Mouse (Mus musculus) gastrocnemius, adult 8-10 months (tissue): ENCODE results near the gene Cenpx. TPM values are rescaled to one million over a fixed set of nuclear protein-coding genes. Genes with fewer than 3 reads are reported as not detected.

Experiments
- DNase-seq, 2 experiments: peaks; one replicate each; pipeline ENCODE4 v3.0.0; 2022; ENCODE audit warnings: low spot score in 2 of 2
- total RNA-seq, 4 experiments: library from RNA; stranded (reverse); gene quantifications; 2 replicates each; pipeline ENCODE4 v1.2.4; 2022

Gene Cenpx
- total RNA-seq, 4 experiments from 2014 or later: 26.1 to 31.0 (median 27.3) TPM

GRCm38 (mm10) chr11:120726243-120727168 lies 13.0 kb upstream of the Cenpx start:
- DNase-seq: no peak

GRCm38 (mm10) chr11:120723509-120723908 lies 10.0 kb upstream of the Cenpx start:
- DNase-seq: no peak

DNA sequence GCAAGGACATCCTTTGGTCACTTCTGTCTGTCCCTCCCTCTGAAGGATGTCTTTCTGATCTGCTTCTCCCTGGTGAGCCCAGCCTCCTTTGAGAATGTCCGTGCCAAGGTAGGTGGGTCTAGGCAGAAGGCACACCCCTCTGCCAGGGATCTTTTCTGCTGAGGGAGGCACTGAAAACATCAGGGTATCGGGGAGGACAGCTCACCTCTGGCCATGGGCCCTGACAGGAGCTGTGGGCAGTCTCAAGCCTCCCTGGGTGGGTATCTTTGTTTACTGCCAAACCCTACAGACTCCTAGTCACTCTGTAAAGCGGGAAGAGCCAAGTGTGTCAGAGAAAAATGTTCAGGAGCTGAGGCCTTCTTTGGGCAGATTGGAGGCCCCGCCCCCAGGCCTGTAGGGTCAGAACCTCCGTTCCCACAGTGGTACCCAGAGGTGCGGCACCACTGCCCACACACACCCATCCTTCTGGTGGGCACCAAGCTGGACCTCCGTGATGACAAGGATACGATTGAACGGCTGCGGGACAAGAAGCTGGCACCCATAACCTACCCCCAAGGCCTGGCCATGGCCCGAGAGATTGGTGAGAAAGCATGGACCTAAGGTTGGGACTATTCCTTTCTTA lies 9.3 kb upstream of the Cenpx start:
- no peak for DNase-seq

GRCm38 (mm10) chr11:120722067-120722630 lies 8.6 kb upstream of the Cenpx start:
- no peak for DNase-seq

DNA sequence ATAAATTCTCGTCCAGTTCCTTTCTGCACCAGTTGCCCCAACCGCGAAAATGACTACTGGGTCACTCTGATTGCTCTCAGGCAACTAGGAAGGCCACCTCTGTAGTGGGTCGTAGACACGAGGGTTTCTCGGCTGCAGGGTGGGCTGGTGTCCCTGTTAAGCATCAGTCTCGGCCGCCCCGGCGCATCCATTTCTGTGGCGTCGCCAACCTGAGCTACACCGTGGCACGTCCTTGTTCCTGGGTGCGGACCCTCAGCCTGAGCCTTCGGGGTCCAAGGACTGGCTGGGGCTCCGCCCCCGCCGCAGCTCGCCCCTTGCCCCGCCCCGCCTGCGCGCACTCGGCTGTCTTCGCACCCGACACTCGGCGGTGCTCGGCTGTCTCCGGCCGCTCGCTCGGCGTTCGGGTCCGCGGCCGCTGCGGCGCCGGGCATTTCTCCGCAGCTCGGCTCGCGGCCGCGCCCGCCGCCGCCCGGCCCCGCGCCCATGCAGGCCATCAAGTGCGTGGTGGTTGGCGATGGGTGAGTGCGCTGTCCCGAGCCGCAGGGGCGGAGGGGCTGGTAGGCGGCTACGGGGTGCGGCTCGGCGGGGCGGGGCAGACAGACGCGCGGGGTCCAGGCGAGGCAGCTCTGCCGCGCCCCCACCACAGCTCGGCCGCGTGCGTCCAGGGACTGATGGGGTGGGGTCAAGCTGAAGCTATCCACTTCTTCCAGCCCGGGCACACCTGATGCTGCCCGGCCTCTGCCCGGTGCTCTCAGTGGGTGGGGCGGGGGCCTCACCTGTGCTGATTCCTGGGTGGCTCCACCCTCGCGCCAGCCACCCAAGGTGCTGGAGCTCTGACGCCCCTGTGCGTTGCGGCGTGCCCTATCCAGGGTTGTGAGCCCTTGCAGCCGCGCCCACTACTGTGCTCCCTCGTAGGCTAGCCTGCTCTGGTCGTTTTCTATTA lies 7.9 kb upstream of the Cenpx start, which contains the start of gene Rac3:
Gene Rac3 (plus strand): TSS at position 347 of the 943 bp plus-strand sequence.
- no peak for DNase-seq

DNA sequence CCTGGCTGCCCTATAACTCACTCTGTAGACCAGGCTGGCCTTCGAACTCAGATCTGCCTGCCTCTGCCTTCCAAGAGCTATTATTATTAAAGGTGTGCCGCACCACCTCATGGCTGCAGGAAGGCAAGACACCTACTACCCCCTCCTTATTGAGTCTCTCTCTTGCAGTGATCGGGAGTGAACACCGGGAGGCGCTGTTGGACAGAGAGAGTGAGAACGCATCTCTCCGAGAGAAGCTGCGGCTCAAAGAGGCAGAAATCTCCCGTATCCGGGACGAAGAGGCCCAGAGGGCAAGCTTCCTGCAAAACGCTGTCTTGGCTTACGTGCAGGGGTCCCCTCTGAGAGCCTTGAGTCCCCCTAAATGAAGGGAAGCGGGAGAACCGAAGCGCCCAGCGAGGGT lies 6.9 kb upstream of the Cenpx start:
- peak; percentile 76 to 77 for DNase-seq

DNA sequence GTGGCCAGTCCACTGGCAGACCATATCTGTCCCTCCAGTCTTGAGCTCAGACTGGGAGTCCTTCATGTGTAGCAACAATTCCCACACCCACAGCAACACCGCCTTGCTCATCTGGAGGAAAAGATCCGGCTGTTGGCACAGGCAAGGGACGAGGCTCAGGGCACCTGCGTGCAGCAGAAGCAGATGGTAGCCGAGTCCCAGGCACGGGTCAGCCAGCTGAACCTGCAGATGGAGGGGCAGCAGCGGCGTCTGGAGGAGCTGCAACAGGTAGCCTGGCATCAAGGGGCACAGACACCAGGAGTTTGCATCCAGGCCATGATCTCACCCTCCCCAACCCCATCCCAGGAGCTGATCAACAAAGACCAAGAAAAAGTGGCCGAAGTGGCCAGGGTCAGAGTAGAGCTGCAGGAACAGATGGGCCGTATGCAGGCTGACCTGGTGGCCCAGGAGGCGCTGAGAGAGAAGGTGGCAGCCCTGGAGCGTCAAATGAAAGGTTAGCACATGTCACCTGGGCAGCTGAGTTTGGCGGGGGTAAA lies 6.4 kb upstream of the Cenpx start:
- no peak for DNase-seq

- no peak for DNase-seq
Measured at GRCm38 (mm10) chr11:120719242-120719641, 5.7 kb upstream of the Cenpx start.

GRCm38 (mm10) chr11:120715131-120715530 lies 1.6 kb upstream of the Cenpx start:
- DNase-seq: no peak

DNA sequence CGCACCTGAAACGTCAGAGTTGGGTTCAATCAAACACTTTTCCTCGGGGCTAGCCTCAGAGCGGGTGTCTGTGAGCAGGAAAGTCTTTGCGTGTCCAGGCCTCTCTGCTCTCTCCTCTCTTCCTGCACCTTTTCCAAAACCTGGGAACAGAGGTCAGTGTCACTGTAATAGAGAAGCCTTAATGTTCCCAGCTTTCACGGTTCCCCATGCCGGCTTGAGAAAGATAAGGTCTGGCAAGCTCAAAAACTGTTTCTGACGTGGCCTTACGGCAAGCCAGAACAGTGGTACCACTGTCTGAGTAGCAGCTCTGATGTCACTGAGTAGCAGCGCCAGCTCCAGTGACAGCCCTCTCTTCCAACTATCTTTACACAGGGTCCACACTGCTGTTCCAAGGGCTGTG lies 1.0 kb upstream of the Cenpx start:
- no peak for DNase-seq

- DNase-seq: peak in 1 of 2 experiments; percentile 54
Measured at GRCm38 (mm10) chr11:120712771-120713568, 568 bp downstream of the Cenpx start.

DNA sequence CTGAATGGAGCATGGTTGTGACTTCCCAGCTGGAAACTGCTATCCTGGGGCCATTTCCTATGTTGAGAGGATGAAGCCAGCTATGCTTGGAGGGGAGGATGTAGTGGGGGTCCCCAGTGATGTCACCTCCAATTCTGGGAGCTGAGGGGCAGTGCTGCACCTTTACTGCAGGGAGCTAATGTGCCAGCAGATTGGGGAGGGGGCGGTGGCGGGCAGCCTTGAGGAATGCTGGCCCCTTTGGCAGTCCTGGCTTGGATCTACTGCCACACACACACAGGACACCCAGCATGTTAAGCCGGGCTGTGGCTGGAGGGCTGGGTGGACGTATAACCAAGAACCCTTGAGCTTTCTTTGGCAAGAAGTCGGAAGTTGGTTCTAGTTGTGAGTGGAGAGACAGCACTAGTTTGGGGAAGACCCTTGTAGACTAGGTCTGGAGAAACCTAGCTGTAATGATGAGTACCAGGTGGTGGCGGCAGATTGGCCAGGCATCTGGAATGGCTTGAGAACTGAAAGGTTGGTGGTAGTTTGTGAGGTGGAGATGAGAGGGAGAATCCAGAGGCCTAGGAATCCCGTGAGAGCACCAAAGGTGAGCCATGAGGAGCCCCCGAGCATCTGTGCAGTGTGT lies 1.4 kb downstream of the Cenpx start:
- DNase-seq: no peak

GRCm38 (mm10) chr11:120710672-120711071 lies 2.9 kb downstream of the Cenpx start:
- no peak for DNase-seq

GRCm38 (mm10) chr11:120709551-120709950 lies 4.0 kb downstream of the Cenpx start:
- DNase-seq: no peak

- DNase-seq: no peak
Measured at GRCm38 (mm10) chr11:120707969-120708368, 5.6 kb downstream of the Cenpx start.

DNA sequence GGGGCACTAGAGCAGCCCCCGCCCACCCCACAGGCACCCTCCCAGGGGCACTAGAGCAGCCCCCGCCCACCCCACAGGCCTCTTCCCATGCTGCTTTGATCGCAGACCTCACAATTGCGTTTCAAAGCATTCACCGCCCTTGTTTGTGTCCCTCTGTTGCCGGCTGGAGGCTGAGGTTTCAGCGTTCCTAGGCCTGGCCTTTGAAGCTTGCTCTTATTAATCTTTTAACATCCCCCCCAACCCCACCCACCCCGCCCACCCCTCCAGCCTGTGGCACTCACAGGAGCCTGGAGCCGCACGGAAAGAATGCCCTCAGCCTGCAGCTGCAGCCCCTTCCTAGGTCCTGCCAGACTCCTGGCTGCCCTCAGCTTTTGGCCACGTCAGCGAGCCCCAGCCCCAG lies 6.3 kb downstream of the Cenpx start:
- no peak for DNase-seq

GRCm38 (mm10) chr11:120706120-120706519 lies 7.4 kb downstream of the Cenpx start:
- DNase-seq: no peak

DNA sequence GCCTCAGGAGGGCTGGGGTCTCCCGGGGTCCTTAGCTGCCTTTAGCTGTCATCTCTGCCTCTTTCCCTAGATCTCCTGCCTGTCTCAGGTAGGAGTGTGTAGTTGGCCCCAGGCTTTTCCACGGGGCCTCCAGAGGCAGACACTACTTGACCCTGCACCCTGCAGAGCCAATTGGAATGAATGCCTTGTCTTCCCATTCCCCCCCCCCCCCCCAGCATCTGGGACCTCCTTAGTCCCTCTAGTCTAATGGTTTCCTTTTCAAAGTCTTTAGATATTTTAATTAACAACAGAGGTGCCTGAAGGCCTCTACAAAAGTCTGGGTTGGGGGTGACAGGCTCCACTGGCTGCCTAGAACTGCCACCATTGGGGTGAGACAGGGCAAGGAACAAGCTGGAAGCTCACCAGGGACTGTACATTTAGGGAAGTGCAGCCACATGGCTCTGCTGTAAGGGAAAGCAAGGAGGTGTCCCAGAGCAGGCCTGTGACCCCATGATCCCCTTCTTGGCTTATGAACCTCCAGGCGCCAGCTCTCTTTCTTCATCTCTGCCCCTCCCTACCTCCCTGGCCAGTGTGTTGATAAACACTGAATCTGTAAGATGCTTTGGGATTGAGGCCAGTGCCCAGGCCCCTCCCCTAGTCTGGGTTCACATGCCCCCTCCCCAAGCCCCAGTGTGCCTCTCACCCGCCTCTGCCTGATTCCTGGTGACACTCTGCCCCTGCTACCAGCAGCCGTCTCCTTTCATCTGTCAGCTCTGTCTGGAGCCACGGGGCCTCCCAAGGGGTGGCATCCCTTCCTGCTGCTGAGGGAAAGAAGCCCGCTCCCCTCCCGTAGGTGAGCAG lies 8.8 kb downstream of the Cenpx start:
- no peak for DNase-seq
